Mouse (Mus musculus) liver, postnatal 0 days (tissue): ENCODE results near the gene Kctd5. TPM values are rescaled to one million over a fixed set of nuclear protein-coding genes. Genes with fewer than 3 reads are reported as not detected.

Experiments
- ATAC-seq: fragments of 200-750 bp; cut with Nextera tagmentation; 2 replicates; pipeline ENCODE4 v1.8.0; 2017; ENCODE audit warnings: mild to moderate bottlenecking, moderate library complexity
- DNase-seq: peaks from one replicate; pipeline ENCODE4 v3.0.0-alpha.2; 2016
- H3K27ac ChIP-seq: fragments of 300-500 bp; sonication (generic); 2 replicates; pipeline ENCODE4 v1.5.1; 2014; ENCODE audit warnings: antibody characterized with exemption, moderate library complexity, mild to moderate bottlenecking, low read depth
- H3K27me3 ChIP-seq: fragments of 300-500 bp; sonication (generic); 2 replicates; pipeline ENCODE4 v1.6.1; 2014; ENCODE audit warnings: low read length, control low read depth, mixed read lengths; ENCODE audit not compliant: insufficient read depth
- H3K36me3 ChIP-seq: fragments of 300-500 bp; sonication (generic); replicated peaks from 2 replicates; pipeline ENCODE4 v1.6.1; 2014; ENCODE audit warnings: mild to moderate bottlenecking, control low read depth, low read length, moderate library complexity, mixed read lengths; ENCODE audit not compliant: insufficient read depth
- H3K4me1 ChIP-seq: fragments of 300-500 bp; sonication (generic); 2 replicates; pipeline ENCODE4 v1.6.1; 2014; ENCODE audit warnings: antibody characterized with exemption, mild to moderate bottlenecking, control low read depth; ENCODE audit not compliant: insufficient read depth
- H3K4me2 ChIP-seq: fragments of 300-500 bp; sonication (generic); 2 replicates; pipeline ENCODE4 v1.6.1; 2014; ENCODE audit warnings: low read depth, mild to moderate bottlenecking, low read length, moderate library complexity, mixed read lengths
- H3K4me3 ChIP-seq: fragments of 300-500 bp; sonication (generic); 2 replicates; pipeline ENCODE4 v1.5.1; 2014; ENCODE audit warnings: low read depth, low read length
- H3K9ac ChIP-seq: fragments of 300-500 bp; sonication (generic); replicated peaks from 2 replicates; pipeline ENCODE4 v1.6.1; 2014; ENCODE audit warnings: mild to moderate bottlenecking, moderate library complexity
- H3K9me3 ChIP-seq: fragments of 300-500 bp; sonication (generic); 2 replicates; pipeline ENCODE4 v1.6.1; 2016; ENCODE audit warnings: mild to moderate bottlenecking, control low read depth, low read length, mixed read lengths
- CTCF ChIP-seq: sonication (generic); IDR thresholded peaks from 2 replicates; pipeline ENCODE4 v1.5.1; 2016; ENCODE audit warnings: antibody characterized with exemption, low read depth
- EP300 ChIP-seq: IDR thresholded peaks from 2 replicates; pipeline ENCODE4 v1.6.1; 2016; ENCODE audit warnings: antibody characterized with exemption, low read depth, mild to moderate bottlenecking
- WGBS: fragments of 180-500 bp; shearing (Covaris S2); extraction: QIAGEN DNeasy Blood & Tissue Kit; methylation state at CpG from one replicate; pipeline ENCODE4 v1.1.7; 2014; ENCODE audit not compliant: insufficient replicate concordance; 5-methylcytosine and 5-hydroxymethylcytosine counted together
- polyA plus RNA-seq: library from polyadenylated mRNA; unstranded; fragments of >200 nt; fragmentation: Nextera tagmentation; extraction: Ambion mirVana; gene quantifications from 2 replicates; pipeline ENCODE4 v1.2.1, GENCODE M21; 2015

Kctd5 gene
- polyA plus RNA-seq, 1 experiment from 2014 or later, result 7.7 TPM

DNA sequence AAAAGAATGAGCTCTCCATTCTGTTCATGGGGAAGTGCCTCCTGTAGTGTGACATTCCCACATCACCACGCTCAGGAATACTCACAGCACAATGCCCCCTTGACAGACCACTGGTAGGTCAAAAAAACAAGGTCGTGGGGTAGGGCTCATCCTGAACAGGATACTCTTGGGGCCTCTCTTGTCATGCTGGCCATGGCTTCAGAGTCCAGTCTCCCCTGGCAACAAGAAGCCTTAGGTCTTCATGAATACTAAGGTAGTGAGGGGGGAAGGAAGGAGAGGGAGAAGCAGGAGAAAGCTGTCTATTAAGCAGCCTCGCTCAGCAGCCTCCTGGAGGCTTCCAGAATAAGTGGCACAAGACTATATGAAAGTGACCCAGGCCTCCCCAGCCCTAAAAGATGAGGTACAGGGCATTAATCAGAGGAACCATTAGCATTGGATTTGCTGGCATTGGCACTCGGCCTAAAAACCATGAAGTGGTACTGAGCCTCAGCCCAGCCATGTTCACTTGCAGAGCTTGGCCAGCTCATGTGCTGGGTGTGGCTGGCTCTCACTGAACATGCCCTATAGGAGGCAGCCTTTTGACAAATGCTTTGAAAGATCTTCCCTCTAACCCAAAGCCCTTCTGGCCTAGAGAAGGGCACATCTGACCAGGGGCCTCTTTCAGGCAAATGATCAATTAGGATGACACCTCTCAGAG lies 10.7 kb downstream of the Kctd5 start:
- H3K4me1 ChIP-seq, result no peaks in the 10 kb centered on the region
- no peak for ATAC-seq
- H3K27me3 ChIP-seq, result no peaks in the 10 kb centered on the region
- no peak overlapping the region for H3K9ac ChIP-seq
- peaks cover 25% of the 10 kb centered on the region for H3K36me3 ChIP-seq
- H3K4me3 ChIP-seq, result no peak overlapping the region
- no peak for DNase-seq
- H3K9me3 ChIP-seq, result no peaks in the 10 kb centered on the region
- no peak overlapping the region for H3K4me2 ChIP-seq
- TF ChIP-seq CTCF, result no peak
- no peak for TF ChIP-seq EP300
- 77% methylated on average over 4 of the region's 4 CpGs for WGBS
- no peak overlapping the region for H3K27ac ChIP-seq

GRCm38 (mm10) chr17:24057730-24058245 lies 15.5 kb downstream of the Kctd5 start:
- H3K4me3 ChIP-seq, result no peak overlapping the region

DNA sequence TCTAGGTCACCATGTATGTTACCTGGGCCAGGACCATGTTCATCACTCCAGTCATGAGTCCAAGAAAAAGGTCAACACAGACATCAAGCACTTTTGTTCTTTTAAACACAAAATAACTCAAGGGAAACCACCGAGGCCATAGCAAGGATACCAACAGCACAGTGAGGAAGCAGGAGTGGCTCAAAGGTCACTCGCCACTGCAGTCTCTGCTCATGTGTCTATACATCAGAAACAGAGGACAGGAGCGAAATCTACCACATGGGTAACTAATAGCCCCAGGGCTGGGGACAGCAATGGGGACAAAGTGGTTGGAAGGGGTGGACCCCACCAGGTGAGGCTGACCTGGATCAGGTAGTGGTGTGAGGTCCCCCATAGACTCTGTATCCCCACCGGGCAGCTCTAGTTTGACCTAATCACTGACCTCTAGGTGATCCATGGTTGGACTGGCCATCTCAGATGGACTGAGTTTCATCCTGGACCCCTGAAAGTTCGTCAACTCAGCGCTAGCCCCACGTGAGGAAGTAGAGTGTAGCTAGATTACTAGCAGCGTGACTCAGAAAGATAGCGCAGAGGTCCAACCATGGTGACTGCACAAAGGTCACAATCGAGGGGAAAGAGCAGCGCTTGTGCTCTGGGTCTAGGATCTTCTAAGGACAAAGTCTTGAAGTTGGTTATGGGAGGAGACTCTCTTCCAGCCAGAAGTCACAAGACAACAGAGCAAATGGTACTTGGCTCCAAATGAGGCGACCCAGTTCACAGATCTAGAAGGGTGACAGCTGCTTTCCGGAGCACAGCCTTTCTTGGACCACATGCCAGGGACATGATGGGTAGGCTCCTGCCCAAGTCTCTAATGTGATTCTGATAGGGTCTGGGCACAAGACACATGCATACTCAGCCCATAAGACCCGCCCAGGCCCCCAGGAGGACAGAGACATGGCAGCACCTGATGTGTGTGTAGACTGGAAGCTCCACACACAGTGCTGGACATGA lies 16.4 kb downstream of the Kctd5 start:
- Histone ChIP-seq H3K4me3 (no peak overlapping the region), H3K27me3 (no peaks in the 10 kb centered on the region), H3K4me1 (no peaks in the 10 kb centered on the region), H3K9ac (no peak overlapping the region), H3K36me3 (peaks cover 68% of the 10 kb centered on the region), H3K27ac (no peak overlapping the region), H3K4me2 (no peak overlapping the region), H3K9me3 (no peaks in the 10 kb centered on the region)
- no peak for ATAC-seq
- no peak for TF ChIP-seq CTCF
- no peak for TF ChIP-seq EP300
- WGBS, result 85% methylated on average over 14 of the region's 14 CpGs
- no peak for DNase-seq

More at GRCm38 (mm10) chr17:24057730-24058245, 15.5 kb downstream of the Kctd5 start:
- ATAC-seq, result no peak
- Histone ChIP-seq H3K27me3 (no peaks in the 10 kb centered on the region), H3K9ac (no peak overlapping the region), H3K27ac (no peak overlapping the region), H3K4me2 (no peak overlapping the region), H3K9me3 (no peaks in the 10 kb centered on the region), H3K36me3 (peaks cover 63% of the 10 kb centered on the region), H3K4me1 (no peaks in the 10 kb centered on the region)
- DNase-seq, result no peak
- WGBS, result 88% methylated on average over 5 of the region's 5 CpGs
- TF ChIP-seq EP300, result no peak
- no peak for TF ChIP-seq CTCF

DNA sequence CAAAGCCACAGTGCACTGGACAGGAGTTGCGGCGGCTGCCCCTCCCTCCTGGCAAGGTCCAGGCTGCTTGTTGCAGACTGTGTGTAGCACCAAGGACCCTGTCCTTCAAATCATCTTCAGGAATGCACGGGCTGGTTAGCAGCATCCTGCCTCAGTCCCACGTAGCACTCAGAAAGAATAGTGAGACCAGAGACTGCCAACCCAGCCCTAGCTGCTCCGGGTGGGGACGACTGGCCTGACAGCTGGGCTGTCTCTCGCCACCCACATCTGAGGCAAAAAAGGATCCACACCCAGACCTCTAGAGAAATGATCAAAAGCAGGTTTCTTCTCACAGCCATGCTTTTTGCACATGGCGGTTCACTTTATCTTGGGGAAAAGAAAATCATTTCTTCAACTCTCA lies 24.3 kb downstream of the Kctd5 start:
- Histone ChIP-seq H3K4me2 (no peak overlapping the region), H3K27ac (no peak overlapping the region), H3K4me1 (no peaks in the 10 kb centered on the region), H3K9me3 (no peaks in the 10 kb centered on the region), H3K4me3 (no peak overlapping the region), H3K36me3 (peaks cover 41% of the 10 kb centered on the region), H3K9ac (no peak overlapping the region), H3K27me3 (no peaks in the 10 kb centered on the region)
- WGBS, result 87% methylated on average over 8 of the region's 8 CpGs
- no peak for ATAC-seq
- no peak for TF ChIP-seq EP300
- DNase-seq, result no peak

DNA sequence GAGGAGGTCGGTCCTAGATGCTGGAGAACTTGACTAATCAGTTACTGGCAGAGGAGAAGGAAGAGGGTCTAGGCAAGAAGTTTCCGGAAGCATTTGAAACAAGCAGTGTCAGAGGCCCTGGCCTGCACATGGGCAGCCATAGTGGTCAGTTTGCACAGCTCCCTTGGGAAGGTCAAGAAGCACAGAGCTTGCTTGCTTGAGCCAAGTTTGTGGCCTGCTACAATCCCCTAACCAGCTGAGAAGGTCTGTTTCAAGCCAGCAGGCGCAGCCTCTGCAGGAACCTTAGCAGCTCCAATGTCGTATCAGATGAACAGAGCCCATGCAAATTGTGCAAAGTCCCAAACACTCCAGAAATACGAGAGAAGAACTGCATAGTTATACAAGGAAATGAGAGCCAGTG lies 25.2 kb downstream of the Kctd5 start:
- 79% methylated on average over 5 of the region's 5 CpGs for WGBS

GRCm38 (mm10) chr17:24046026-24046425 lies 27.3 kb downstream of the Kctd5 start:
- no peak overlapping the region for H3K4me2 ChIP-seq
- no peak overlapping the region for H3K9ac ChIP-seq
- no peak overlapping the region for H3K4me3 ChIP-seq
- H3K4me1 ChIP-seq, result no peaks in the 10 kb centered on the region
- TF ChIP-seq CTCF, result no peak
- H3K36me3 ChIP-seq, result peaks cover 20% of the 10 kb centered on the region
- no peaks in the 10 kb centered on the region for H3K27me3 ChIP-seq
- no peaks in the 10 kb centered on the region for H3K9me3 ChIP-seq
- ATAC-seq (no peak), DNase-seq (no peak)
- WGBS, result 34% methylated on average over 5 of the region's 5 CpGs
- H3K27ac ChIP-seq, result no peak overlapping the region

More for the DNA sequence above, 25.2 kb downstream of the Kctd5 start:
- no peak for TF ChIP-seq CTCF
- no peak for TF ChIP-seq EP300
- Histone ChIP-seq H3K27me3 (no peaks in the 10 kb centered on the region), H3K27ac (no peak overlapping the region), H3K9me3 (no peaks in the 10 kb centered on the region), H3K36me3 (peaks cover 33% of the 10 kb centered on the region), H3K9ac (no peak overlapping the region), H3K4me3 (no peak overlapping the region), H3K4me2 (no peak overlapping the region), H3K4me1 (no peaks in the 10 kb centered on the region)
- no peak for DNase-seq
- ATAC-seq, result no peak
